Mouse (Mus musculus) hindbrain, embryonic 14.5 days (tissue): ENCODE results near the gene Ifnk. TPM values are rescaled to one million over a fixed set of nuclear protein-coding genes. Genes with fewer than 3 reads are reported as not detected.

Experiments
- ATAC-seq: fragments of 200-750 bp; cut with Nextera tagmentation; 2 replicates; pipeline ENCODE4 v1.8.0; 2017; ENCODE audit warnings: moderate number of reproducible peaks, mild to moderate bottlenecking, moderate TSS enrichment, moderate library complexity; ENCODE audit not compliant: low FRiP score
- DNase-seq: peaks from one replicate; pipeline ENCODE4 v3.0.0-alpha.2; 2015; ENCODE audit warnings: low spot score
- H3K27ac ChIP-seq: fragments of 300-500 bp; sonication (generic); 2 replicates; pipeline ENCODE4 v1.5.1; 2014; ENCODE audit warnings: mild to moderate bottlenecking, moderate library complexity
- H3K27me3 ChIP-seq: fragments of 300-500 bp; sonication (generic); 2 replicates; pipeline ENCODE4 v1.6.1; 2014; ENCODE audit warnings: mild to moderate bottlenecking, low read length, mixed read lengths; ENCODE audit not compliant: control insufficient read depth, insufficient read depth
- H3K36me3 ChIP-seq: fragments of 300-500 bp; sonication (generic); replicated peaks from 2 replicates; pipeline ENCODE4 v1.6.1; 2014; ENCODE audit not compliant: control insufficient read depth, insufficient read depth
- H3K4me1 ChIP-seq: fragments of 300-500 bp; sonication (generic); replicated peaks from 2 replicates; pipeline ENCODE4 v1.6.1; 2014; ENCODE audit warnings: antibody characterized with exemption, low read length, mixed read lengths; ENCODE audit not compliant: control insufficient read depth, insufficient read depth
- H3K4me2 ChIP-seq: fragments of 300-500 bp; sonication (generic); replicated peaks from 2 replicates; pipeline ENCODE4 v1.6.1; 2014; ENCODE audit warnings: mild to moderate bottlenecking, moderate library complexity
- H3K4me3 ChIP-seq: fragments of 300-500 bp; sonication (generic); replicated peaks from 2 replicates; pipeline ENCODE4 v1.5.1; 2014; ENCODE audit warnings: mild to moderate bottlenecking, low read length
- H3K9ac ChIP-seq: fragments of 300-500 bp; sonication (generic); 2 replicates; pipeline ENCODE4 v1.6.1; 2014
- H3K9me3 ChIP-seq: fragments of 300-500 bp; sonication (generic); 2 replicates; pipeline ENCODE4 v1.6.1; 2016; ENCODE audit warnings: low read length; ENCODE audit not compliant: control insufficient read depth
- WGBS: fragments of 180-500 bp; shearing (Covaris S2); extraction: QIAGEN DNeasy Blood & Tissue Kit; methylation state at CpG from one replicate; pipeline ENCODE4 v1.1.7; 2014; 5-methylcytosine and 5-hydroxymethylcytosine counted together
- polyA plus RNA-seq: library from polyadenylated mRNA; unstranded; fragments of >200 nt; fragmentation: Nextera tagmentation; extraction: Ambion mirVana; gene quantifications from 2 replicates; pipeline ENCODE4 v1.2.1, GENCODE M21; 2014

Gene Ifnk
- polyA plus RNA-seq, 1 experiment from 2014 or later, result 0.25 TPM

DNA sequence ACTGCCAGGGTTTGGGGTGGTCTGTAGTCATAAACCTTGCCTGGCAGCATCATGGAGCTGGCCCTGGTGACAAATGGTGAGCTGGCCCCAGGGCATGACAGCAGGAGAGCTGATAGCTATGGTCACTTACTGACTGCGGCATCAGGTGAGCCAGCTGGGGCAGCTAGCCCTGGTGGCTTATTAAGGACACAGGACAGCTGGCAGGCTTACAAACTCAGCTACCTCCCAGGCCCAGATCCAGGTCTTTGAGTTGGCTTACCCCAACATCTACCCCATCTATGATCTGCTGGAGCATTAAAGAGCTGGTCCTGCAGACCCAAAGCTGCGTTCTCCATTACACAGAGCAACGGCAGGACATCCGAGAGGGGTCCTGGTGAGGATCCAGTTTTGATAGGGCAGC, 18.4 kb upstream of the Ifnk start:
- DNase-seq (no peak), ATAC-seq (no peak)
- Histone ChIP-seq H3K36me3 (no peaks in the 10 kb centered on the region), H3K4me1 (no peaks in the 10 kb centered on the region), H3K27ac (no peak overlapping the region), H3K4me3 (no peak overlapping the region), H3K27me3 (no peaks in the 10 kb centered on the region), H3K9me3 (no peaks in the 10 kb centered on the region), H3K9ac (no peak overlapping the region), H3K4me2 (no peak overlapping the region)
- 89% methylated on average over 4 of the region's 4 CpGs for WGBS

DNA sequence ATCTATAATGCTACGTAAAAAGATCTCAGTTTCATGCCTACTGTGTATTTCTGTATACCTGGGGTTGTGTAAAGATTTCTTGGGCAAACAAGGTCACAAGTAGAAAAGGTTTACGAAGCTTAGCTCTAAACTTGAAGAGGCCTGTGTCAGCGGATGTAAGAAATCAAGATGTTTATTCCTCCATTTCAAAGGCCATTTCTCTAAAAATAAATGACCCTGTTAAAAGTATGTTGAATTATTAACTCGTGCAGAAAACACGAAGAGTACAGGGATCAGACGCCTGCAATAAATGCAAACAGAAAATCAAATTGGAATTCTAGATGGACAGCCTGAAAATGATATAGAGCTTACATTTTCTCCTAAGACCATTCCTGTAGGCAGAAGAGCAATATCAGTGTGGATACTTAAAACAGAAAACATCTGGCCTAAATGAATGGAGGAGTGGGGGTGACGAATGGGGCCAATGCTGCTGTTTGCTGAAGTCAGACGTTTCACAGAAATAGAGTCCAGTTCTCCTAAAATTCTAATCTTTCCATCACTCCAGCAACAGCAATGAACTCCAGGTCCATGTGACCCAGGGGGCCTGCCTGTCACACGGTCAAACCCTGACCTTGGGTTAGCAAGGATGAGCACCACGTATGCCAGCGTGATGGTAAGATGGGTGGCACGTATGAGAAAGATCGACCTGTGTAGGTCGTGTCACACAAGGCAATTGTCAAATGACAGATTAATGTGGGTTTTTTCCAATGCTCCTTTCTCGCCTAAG, 16.8 kb upstream of the Ifnk start:
- WGBS, result 83% methylated on average over 15 of the region's 15 CpGs
- ATAC-seq, result no peak
- DNase-seq, result no peak
- H3K27ac ChIP-seq, result no peak overlapping the region
- H3K9ac ChIP-seq, result no peak overlapping the region
- H3K9me3 ChIP-seq, result no peaks in the 10 kb centered on the region
- H3K4me1 ChIP-seq, result no peaks in the 10 kb centered on the region
- H3K4me2 ChIP-seq, result no peak overlapping the region
- H3K27me3 ChIP-seq, result no peaks in the 10 kb centered on the region
- H3K4me3 ChIP-seq, result no peak overlapping the region
- no peaks in the 10 kb centered on the region for H3K36me3 ChIP-seq

DNA sequence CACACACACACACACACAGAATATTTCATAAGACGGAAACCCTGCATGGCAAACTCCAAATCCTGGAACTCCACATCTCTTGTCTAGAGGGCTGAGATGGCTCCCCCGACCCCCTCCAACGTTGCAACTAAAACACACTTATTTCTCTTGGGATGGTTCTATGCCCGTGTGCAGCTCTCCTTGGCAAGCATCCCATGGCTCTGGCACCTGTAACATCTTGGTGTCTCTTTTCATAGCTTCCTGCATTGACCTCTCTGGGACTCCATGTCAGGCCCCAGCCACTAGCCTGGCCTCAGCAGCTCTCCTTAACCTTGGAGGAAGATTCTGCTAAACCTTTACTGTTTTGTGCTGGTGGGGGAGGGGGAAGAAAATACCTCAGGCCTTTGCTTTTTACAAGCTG, 16.1 kb upstream of the Ifnk start:
- no peaks in the 10 kb centered on the region for H3K36me3 ChIP-seq
- DNase-seq (no peak), ATAC-seq (no peak)
- WGBS, result 75% methylated on average over 4 of the region's 4 CpGs
- no peaks in the 10 kb centered on the region for H3K27me3 ChIP-seq
- no peak overlapping the region for H3K4me3 ChIP-seq
- H3K4me2 ChIP-seq, result no peak overlapping the region
- no peaks in the 10 kb centered on the region for H3K9me3 ChIP-seq
- H3K9ac ChIP-seq, result no peak overlapping the region
- no peaks in the 10 kb centered on the region for H3K4me1 ChIP-seq
- H3K27ac ChIP-seq, result no peak overlapping the region

DNA sequence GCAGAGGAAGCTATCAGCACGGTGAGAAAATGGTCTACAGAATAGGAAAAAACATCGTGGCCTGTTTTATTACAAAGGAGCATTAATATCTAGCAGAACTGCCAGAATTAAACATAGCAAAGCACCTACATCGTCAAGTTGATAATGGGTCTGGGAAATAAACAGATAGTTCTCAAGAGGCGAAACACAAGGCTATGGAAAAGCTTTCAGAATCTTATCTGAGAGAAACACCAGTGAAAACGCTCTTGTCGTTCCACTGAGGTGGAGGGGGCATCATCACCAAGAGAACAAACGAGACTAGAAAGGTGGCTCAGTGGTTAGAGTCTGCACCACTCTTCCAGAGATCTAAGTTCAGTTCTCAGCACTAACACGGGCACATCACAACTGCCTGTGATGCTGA, 14.9 kb upstream of the Ifnk start:
- no peaks in the 10 kb centered on the region for H3K27me3 ChIP-seq
- 91% methylated on average over 8 of the region's 8 CpGs for WGBS
- no peak overlapping the region for H3K9ac ChIP-seq
- no peaks in the 10 kb centered on the region for H3K36me3 ChIP-seq
- H3K4me2 ChIP-seq, result no peak overlapping the region
- ATAC-seq (no peak), DNase-seq (no peak)
- no peak overlapping the region for H3K27ac ChIP-seq
- H3K4me1 ChIP-seq, result no peaks in the 10 kb centered on the region
- H3K4me3 ChIP-seq, result no peak overlapping the region
- H3K9me3 ChIP-seq, result no peaks in the 10 kb centered on the region

DNA sequence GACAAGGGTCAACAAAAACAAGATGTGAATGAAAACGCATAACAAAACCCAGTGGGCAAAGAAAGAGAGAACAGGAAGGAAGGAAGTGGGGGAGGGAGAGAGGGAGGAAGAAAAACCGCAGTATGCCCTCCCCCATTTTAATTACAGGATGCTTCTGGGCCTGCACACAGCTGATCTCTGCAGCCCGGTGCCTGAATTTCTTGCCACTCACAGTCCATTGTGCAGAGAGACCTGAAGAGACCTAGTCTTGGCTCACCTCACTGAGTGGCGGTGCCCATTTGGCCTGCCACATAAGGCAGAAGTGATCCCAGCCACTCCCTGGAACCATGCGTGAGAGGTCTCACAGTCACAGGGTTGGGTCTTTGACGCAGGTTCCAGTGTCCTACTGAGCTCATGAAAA, 13.8 kb upstream of the Ifnk start:
- Histone ChIP-seq H3K27ac (no peak overlapping the region), H3K27me3 (no peaks in the 10 kb centered on the region), H3K4me3 (no peak overlapping the region), H3K36me3 (no peaks in the 10 kb centered on the region), H3K9me3 (no peaks in the 10 kb centered on the region), H3K9ac (no peak overlapping the region), H3K4me2 (no peak overlapping the region), H3K4me1 (no peaks in the 10 kb centered on the region)
- DNase-seq, result no peak
- 40% methylated on average over 6 of the region's 6 CpGs for WGBS
- ATAC-seq, result no peak

DNA sequence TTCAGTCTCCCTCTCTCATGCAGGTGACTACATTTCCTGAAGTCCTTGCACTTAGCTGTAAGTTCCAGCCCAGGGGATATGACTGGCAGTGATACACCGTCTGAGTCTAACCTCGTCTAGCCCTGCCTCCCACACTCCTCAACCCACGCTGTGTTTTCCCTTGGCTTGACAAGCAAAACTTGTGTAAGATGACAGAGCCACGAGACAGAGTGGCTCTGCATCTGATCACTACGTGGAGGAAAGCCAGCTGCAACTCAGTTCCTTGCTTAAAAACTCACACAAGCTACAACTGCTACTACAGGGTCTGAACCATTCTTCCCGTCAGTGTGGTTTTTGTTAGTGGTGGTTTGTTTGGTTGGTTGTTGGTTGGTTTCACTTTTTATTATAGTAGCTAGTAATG, 11.5 kb upstream of the Ifnk start:
- DNase-seq (no peak), ATAC-seq (no peak)

DNA sequence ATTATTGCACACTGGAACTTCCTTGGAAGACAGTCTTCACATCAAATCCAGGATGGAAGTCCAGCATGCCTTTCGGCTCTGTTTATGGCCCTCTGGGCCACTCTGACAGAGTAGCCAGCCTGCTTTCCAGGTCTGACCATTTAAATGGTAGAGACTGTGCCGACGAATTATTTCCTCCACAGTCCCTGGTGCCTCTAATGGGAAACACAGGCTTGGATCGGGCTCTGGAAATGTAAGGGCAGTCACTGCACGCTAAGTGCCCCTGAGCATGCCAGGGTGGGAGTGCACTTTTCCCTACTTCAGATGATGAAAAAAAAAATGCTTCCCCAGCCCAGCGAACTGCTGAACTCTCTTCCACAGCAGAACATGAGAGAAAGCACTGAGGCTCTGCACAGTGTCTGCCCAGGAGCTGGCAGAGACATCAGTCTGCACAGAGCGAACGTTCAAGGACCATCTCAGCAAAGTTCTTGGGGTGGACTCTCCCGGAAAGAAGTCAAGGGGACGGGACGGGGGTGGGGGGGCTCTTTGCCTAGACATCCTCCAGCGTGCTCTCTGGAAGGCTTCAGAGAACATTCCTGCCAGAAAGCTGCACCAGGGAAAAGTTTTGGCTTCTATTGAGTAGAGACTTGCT, 8.3 kb upstream of the Ifnk start:
- ATAC-seq (no peak), DNase-seq (no peak)

More for the DNA sequence above, 11.5 kb upstream of the Ifnk start:
- 83% methylated on average over 6 of the region's 6 CpGs for WGBS
- no peak overlapping the region for H3K4me2 ChIP-seq
- H3K4me1 ChIP-seq, result no peaks in the 10 kb centered on the region
- no peaks in the 10 kb centered on the region for H3K36me3 ChIP-seq
- no peak overlapping the region for H3K4me3 ChIP-seq
- H3K27me3 ChIP-seq, result no peaks in the 10 kb centered on the region
- no peak overlapping the region for H3K9ac ChIP-seq
- H3K9me3 ChIP-seq, result no peaks in the 10 kb centered on the region
- H3K27ac ChIP-seq, result no peak overlapping the region

DNA sequence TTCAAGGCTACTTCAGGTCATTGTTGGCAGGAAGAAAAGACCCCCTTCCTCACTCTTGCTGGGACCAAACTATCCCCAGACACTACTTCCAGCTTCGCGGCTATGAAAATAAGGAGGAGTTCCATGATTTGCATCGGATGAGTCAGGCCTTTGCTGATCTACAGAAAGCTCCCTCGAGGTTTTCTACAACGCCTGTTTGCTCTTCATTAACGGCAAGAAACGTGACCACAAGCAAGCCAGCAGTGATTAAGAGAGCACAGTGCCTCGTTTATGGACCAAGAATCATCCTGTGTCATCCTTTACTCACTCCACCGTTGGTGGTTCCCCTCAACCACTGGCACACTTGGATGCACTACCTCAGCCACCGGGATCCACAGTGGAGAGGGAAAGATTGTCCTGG, 6.1 kb upstream of the Ifnk start:
- DNase-seq (no peak), ATAC-seq (no peak)
- no peaks in the 10 kb centered on the region for H3K4me1 ChIP-seq
- no peak overlapping the region for H3K9ac ChIP-seq
- H3K4me2 ChIP-seq, result no peak overlapping the region
- no peaks in the 10 kb centered on the region for H3K27me3 ChIP-seq
- 85% methylated on average over 10 of the region's 10 CpGs for WGBS
- H3K4me3 ChIP-seq, result no peak overlapping the region
- no peak overlapping the region for H3K27ac ChIP-seq
- H3K9me3 ChIP-seq, result no peaks in the 10 kb centered on the region
- H3K36me3 ChIP-seq, result no peaks in the 10 kb centered on the region

More for the DNA sequence above, 8.3 kb upstream of the Ifnk start:
- no peaks in the 10 kb centered on the region for H3K36me3 ChIP-seq
- H3K9me3 ChIP-seq, result no peaks in the 10 kb centered on the region
- no peak overlapping the region for H3K4me3 ChIP-seq
- H3K27me3 ChIP-seq, result no peaks in the 10 kb centered on the region
- no peak overlapping the region for H3K9ac ChIP-seq
- H3K4me2 ChIP-seq, result no peak overlapping the region
- WGBS, result 86% methylated on average over 12 of the region's 12 CpGs
- no peak overlapping the region for H3K27ac ChIP-seq
- no peaks in the 10 kb centered on the region for H3K4me1 ChIP-seq

DNA sequence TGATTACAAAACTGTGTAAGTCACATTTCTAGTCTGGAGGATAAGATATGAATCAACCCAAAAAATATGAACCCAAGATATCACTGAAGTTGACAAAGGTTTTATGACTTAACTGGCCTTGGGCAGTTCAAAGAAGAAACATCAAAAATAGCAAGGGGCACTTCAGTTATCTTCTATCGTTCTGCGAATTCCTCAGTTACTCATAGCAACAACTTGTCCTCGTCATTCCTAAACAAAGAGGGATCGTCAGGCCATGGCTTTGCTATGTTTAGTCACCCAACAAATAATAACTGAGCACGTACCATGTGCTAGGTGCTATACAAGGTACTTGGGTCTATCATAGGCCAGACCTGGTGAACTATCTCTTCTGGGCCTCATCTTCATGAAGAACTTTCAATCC, 5.3 kb upstream of the Ifnk start:
- no peak for DNase-seq
- Histone ChIP-seq H3K27ac (no peak overlapping the region), H3K9me3 (no peaks in the 10 kb centered on the region), H3K9ac (no peak overlapping the region), H3K36me3 (no peaks in the 10 kb centered on the region), H3K4me3 (no peak overlapping the region), H3K4me2 (no peak overlapping the region), H3K4me1 (no peaks in the 10 kb centered on the region), H3K27me3 (no peaks in the 10 kb centered on the region)
- WGBS, result 94% methylated on average over 5 of the region's 5 CpGs
- no peak for ATAC-seq
